Mouse (Mus musculus) adrenal gland, adult 2 months (tissue): ENCODE results near the gene Atxn10. TPM values are rescaled to one million over a fixed set of nuclear protein-coding genes. Genes with fewer than 3 reads are reported as not detected.
A peak's percentile ranks its signal among the peaks of the same experiment; 100 is the strongest.

ENCODE experiments used
- DNase-seq: peaks from one replicate; pipeline ENCODE4 v3.0.0; 2021
- polyA plus RNA-seq: library from polyadenylated mRNA; depleted of rRNA; stranded (reverse); fragments of >200 nt; gene quantifications from 2 replicates; pipeline ENCODE4 v1.2.3, GENCODE M21; 2012; rRNA removed
- total RNA-seq, 2 experiments: library from RNA; stranded (reverse); gene quantifications; 2 replicates each; pipeline ENCODE4 v1.2.3; 2021

Gene Atxn10
- total and polyA plus RNA-seq, 3 experiments = 127 to 202 (median 130) TPM

DNA sequence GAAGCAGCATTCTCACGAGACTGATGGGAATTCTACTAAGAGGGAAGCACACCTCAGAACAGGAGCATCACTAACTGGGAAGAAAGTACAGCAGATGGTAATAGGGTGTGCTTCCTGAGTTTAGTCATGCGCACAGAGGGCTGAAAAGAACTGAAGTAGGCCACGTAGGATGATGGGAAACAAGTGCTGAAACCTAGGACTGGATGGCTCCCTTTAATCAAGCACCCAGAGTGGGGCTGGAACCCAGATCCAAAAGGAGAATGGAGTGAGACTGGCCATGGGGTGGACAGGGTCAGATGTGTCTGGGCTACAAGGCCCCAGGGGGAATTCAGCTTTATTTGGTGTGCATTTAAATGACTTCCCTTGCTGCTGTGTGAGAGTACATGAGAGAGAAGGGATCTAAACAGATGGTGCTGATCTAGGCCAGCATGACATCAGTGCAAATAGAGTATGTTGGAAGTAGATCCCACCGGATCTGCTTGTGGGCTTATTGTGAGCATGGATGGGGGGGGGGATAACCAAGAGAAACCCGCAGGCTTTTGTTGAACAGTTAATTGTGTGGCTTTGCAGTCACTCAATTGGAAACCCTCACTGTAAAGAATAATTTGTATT lies 130.5 kb downstream of the Atxn10 start:
- no peak for DNase-seq

DNA sequence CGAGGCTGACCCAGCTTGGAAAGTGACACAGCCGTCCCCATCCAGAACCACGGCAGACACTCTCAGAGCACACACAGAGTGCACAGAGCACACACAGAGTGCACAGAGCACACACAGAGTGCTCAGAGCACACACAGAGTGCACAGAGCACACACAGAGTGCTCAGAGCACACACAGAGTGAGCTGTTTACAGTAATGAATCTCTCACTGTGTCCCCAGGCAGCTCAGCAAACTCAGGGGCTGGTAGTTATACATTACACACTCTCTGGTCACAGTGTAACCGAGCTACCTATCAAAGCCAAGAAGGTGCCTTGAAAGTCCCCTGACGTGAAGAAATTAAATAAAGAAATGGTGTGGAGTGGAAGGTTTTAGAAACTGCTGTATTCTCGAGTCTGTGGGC lies 133.4 kb downstream of the Atxn10 start:
- no peak for DNase-seq

DNA sequence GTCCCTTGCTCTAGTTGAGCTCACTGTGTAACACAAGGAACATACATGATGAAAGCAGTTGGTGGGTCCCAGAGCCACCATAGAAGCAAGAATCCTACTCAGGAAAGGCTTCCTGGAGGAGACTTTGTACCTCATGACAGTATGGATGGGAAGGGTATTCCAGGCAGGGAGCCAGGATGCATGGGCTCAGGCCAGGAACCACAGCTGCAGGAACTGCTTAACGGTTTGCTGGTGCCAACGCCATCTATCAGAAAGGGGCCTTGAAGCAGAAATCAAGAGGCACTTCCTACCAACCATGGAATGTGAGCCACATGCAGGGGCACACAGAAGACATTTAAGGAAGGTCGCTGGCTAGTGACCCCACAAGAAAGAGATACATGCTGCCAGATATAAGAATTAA lies 138.7 kb downstream of the Atxn10 start:
- DNase-seq = peak; percentile 21

DNA sequence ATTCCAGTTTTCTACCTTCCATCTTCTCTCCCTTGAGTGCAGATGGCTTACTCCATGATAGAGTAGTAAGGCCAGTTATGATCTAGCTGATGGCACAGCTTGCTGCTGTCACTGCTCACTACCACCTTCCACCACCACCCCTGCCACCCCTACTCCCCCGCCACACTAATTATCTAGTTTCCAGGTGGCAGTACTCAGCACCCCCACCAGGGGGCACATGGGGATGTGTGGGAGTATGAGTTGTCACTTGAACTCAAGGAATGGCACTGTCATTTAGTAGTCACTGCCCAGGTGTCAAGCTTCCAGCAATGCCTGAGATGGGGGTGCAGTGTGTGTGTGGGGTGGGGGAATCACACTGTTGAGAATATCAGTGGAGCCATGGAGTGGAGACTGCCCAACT lies 141.5 kb downstream of the Atxn10 start:
- peak; percentile 80 for DNase-seq

DNA sequence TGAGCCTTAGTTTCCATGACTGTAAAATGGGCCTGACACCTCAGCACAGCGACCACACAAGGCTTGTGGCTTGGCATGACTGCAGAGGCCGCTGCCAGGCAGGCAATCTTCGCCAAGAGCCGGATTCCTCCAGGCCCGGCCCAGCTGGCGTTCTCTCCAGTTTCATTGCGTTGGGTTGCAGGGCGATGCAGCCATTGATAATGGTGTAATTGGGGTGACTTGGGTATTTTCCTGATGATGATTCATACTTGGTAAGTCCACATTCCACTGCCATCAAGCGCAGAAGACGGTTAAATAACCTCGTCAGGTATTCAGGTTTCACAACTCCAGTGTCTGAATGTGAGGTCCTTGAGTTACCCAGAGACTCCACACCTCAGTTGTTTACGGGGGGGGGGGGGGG lies 143.3 kb downstream of the Atxn10 start:
- DNase-seq = peak; percentile 5

DNA sequence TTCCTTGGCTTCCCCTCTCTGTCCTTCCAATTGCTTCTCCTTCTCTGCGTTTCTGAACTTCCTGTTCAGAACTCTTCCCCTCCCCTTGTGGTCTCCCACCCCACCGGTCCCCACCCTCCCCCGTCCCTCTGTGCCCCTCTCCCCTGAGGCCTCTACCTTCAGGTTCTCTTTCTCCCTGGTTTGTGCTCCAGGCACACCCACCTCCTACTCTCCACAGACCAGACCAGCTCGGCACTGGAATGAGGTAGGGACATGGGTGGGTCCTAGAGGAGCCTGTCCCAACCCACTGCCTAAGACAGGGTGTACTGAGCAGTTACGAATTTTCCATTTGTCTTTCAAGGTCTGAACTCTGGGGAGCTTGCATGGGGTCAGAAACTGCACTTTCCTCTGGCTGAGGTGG lies 143.9 kb downstream of the Atxn10 start:
- DNase-seq = no peak

DNA sequence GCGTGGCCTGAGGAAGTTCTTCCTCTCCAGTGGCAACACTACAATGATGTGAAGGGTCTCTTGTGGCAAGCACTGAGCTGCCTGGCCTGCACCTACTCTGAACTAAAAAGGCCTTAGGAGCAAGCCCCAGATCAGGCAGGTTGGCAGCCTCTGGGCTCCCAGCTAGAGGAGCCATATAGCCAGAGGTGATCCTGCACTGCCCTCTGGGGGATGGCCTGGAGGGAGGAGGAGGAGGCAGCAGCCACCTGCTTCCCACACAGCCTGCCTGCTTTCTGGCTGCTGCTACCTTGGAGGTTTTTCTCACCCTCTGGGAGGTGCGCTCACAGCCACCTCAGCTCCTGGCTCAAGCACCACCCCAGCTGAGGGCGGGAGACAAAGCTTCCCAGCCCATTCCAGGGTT lies 144.6 kb downstream of the Atxn10 start:
- DNase-seq = no peak

DNA sequence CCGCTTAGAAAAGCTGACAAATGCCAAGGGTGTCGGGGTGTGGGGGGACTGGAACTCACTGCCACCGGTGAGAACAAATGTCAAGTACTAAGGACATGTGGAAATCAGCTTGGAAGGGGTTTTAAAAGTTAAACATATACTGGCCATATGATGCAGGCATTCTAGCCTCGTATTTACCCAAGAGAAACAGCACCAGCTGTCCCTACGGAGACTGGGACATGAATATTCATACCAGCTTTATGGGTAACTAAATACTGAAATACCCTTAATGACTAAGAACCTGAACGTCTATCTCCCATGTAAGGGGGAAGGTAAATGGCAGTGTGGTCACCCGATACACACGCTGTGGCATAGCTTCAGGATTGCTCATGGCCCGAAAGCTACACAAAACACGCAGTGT lies 152.9 kb downstream of the Atxn10 start:
- DNase-seq = no peak

DNA sequence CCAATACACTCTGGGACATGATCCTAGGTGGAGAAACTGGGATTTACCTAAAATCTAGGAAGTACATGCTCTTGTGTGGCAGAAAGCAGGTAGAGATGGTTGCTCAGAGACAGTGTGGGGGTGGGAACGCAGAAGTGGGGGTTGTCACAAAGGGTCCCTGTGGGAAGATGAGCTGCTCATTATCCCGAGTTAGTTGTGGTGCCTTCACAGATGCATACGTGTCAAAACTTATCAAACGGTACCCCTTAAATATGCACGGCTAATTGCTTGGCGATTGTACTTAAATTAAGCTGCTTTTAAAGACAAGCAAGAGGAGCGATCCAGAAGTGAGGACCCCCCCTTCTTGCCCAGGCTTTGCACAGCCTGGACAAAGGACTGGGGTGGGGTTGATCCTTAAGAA lies 153.7 kb downstream of the Atxn10 start:
- no peak for DNase-seq

DNA sequence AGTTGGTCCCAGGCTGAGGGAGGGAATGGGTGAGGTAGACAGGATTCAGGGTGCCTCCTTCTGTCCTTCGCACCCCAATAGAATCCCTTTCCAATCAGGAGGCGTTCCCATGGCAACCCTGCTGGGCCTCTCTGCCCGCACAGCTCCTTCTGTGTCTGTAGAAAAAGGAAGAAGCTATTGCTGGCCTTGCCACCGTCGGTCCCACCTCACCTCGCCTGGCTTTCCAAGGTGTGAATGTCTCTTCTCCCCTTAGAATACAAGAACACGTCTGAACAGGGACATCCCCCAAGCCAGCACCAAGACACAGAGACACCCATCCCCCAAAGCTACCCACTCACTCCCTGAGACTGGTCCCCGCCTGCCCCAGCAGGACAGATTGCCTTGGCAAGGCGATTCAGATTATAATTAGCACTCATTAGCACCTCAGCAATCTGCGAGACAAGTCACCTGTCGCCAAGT lies 158.1 kb downstream of the Atxn10 start:
- DNase-seq = no peak

DNA sequence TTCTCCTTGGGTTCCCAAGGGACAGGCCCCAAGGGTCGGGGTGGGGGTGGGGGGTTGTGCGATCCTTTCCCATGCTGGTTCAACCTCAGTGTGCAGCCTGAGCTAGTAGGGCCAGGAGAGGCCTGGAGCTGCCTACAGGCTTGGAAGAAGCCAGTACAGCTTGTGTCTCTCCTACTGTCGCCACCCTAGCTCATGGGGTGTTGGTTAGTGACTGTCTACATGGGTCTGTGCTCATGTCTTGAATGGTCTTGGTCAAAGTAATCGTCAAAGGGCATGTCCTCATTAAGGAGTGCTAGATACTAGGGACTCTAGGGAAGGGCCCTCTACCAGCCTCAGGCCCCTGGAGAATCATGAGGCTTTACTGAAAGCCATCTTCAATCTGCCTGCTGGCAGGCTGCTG lies 161.5 kb downstream of the Atxn10 start:
- DNase-seq = no peak

DNA sequence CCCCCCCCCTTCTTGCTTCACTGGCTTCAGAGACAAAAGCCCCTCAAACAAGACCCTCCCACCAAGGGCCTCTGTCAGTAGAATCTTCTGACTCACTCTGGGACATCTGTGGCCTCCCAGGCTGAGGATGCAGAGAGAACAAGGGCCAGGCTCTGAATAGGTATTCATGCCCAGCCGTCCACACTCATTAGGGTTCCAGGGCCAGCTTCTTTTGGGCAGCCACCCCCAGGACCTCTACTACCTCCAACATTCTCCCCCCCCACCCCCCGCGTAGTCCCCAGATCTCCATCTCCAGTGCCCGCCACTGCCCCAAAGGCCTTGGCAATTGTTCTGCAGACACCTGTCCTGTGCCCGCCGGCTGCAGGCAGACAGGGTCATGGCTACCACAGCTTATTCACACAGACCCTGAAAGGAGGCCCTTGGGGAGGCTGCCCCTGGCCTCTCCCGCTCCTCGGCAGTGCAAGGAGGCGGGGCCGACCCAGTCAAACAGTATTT lies 162.0 kb downstream of the Atxn10 start:
- no peak for DNase-seq

DNA sequence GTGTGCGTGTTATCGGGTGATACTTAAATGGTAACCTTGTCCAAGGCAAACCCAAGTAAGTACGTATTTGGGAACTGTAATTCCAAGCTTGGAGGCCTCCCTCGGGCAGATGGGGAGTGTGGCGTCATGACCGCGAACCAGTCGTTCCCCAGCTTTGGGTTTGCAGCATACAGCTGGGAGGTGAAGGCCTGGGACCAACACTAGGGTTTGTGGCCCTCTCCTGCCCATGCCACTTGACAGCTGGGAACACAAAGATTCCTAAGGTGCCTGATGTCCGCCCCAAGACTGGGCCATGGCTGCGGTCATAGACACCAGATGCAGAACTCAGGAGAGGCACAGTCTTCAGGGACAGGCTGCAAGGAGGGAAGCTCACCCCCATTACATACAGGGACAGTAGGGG lies 164.2 kb downstream of the Atxn10 start:
- no peak for DNase-seq

DNA sequence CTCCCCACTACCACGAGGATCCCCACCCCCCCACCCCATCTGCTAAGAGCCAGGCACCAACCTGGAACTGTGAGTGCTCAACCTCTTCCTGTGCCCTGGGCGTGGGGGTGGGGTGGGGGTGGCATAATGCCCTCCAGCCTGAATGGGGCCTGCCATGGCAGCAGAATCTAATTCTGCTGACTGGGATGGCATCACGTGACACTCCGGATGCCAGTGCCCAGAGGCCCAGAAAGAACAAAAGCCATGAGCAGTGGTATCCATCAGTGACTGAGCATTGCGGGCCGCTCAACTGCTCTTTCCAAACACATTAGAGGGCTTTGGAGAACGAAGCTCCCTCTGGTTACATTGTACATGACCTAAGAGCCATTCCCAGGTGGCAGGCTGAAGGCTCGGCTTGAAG lies 167.1 kb downstream of the Atxn10 start, which contains the start of gene 7530416G11Rik:
TSS of gene 7530416G11Rik (minus strand) at position 101 of the 400 bp plus-strand sequence.
- DNase-seq = no peak

DNA sequence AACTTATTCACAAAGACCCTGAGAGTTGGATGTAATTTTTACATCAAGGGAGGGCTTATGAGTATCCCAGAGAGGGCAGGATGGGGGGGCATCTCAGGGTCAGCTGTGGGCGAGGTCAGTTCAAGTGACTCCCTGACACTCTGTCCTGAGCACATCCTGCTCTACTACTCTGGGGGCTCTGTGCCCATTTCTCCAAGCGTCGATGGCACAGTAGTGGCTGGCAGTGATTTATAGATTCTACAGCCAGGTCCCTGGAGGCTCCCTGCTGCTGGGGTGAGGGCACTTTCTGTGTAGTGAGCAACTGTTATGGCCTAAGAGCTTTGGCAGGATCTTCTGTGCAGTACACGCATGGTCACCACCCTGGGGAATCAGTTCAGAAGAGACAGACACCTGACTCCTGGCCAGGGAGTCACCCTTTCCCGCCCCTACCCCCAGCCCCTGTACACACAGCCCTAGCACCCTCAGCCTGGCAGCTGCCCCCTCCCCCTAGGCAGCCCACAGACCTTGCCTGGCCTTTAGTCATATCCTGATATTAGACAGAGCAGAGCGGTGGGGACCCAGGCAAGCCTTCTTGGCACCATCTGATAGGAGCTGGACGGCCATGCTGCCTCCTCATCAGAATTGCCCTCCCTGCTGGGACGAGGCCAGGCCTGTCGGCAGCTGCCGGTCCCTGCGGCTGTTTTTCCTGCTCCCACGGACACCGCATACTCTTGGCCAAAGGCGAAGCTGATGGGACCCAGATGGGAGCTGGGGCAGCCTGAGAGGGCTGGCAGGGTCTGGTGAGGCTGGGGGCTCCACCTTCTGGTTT lies 169.3 kb downstream of the Atxn10 start:
- DNase-seq = peak; percentile 55

DNA sequence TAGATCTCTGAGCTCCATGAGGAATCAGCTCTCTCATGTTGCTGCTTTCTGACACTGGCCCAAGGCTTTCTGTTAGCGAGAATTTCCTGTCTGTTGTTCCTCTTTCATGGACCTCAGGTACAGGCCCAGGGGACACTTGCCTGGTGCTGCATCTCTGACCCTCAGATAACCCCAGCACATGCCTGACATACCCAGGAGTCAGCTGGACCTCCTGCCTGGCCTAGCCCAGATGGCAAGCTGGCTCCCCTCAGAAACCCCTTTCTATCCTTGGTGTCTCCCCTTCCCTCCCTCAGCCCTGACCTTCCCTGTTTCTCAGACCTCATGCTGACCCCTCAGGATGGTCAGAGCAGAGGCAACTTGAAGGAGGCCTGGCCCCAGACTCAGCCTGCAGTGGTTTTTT lies 170.6 kb downstream of the Atxn10 start:
- no peak for DNase-seq

DNA sequence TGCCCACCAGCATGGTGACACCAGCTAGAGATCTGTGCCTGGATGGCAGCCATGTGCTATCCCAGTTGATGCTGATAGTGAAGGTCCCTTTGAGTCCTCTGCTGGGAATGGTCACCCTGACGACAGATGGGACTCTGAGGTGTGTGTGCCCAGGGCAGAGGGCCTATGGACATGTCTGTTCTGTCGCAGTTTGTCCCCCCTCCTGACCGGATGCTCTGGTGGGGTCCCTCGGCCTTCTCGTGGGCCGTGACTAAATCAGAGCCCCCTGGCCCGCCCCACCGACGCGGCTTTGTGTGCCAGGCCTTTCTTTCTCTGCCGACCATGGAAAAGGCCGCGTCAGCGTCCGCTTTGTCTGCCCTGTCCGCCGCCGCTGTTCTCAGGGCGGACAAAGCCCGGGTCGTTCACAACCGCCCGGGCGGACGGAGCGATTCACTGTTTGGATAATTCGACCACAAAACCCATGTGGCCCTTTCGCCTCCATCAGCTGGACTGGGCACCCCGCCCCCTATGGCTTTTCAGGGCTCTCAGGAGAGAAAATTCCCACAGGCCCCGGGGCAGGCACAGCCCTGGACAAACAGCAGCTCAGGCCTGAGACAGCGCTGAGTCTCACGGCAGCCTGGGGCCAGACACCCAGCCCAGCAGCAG lies 171.4 kb downstream of the Atxn10 start:
- DNase-seq = no peak

Other genes starting within 250 kb of the Atxn10 start
- gene Smc1b, start 204.3 kb upstream of the Atxn10 start, total RNA-seq = not detected
- 0.02 TPM in 1 of 2 replicates, not detected in the other for gene Smc1b, start 204.3 kb upstream of the Atxn10 start, polyA plus RNA-seq
- gene Ribc2, start 204.2 kb upstream of the Atxn10 start, total RNA-seq = not detected
- gene Ribc2, start 204.2 kb upstream of the Atxn10 start, polyA plus RNA-seq = not detected in 2 replicates
- 10 to 100 TPM; 34.0 to 38.5 TPM for gene Fbln1, start 130.3 kb upstream of the Atxn10 start, total RNA-seq
- gene Fbln1, start 130.3 kb upstream of the Atxn10 start, polyA plus RNA-seq = 37.6 and 42.1 TPM in 2 replicates
- not detected for gene 7530416G11Rik, start 167.0 kb downstream of the Atxn10 start, total RNA-seq
- not detected in 2 replicates for gene 7530416G11Rik, start 167.0 kb downstream of the Atxn10 start, polyA plus RNA-seq
- 1 to 10 TPM in 1 of 2 experiments, under 1 TPM in 1; 0.86 to 1.2 TPM for gene Wnt7b, start 246.2 kb downstream of the Atxn10 start, total RNA-seq
- gene Wnt7b, start 246.2 kb downstream of the Atxn10 start, polyA plus RNA-seq = 1.0 and 1.1 TPM in 2 replicates